Mouse (Mus musculus): ENCODE measurements at regions not wholly inside any gene's neighbourhood (a gene's known extent, or its start where the extent isn't known, plus 50 kb on each side); places are given as distances from the start of the nearest gene placed in this dataset.

- no peak for DNase-seq (ENCODE audit: low spot score in 2 of 2)
Observed at GRCm38 (mm10) chr6:117489761-117490396, 321.5 kb downstream of the Cxcl12 start.

DNA sequence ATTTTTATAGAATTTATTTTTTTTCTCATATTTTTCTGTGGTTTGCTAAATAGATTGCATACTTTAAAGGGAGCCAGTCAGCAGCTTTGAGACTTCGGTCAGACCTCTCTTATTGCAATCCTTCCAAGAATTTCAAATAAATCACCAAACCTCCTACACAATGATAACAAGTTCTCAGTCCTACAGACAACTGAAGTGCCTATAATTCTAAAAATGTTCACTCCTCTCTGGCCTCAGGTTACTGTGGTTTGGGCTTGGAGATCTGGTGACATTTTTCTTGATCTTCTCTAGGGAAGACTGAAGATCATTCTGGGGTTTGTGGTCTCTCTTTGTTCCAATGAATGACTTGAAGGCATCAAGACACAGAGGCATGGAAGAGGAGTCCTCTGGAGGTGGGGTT lies 326.6 kb downstream of the Cxcl12 start:
- DNase-seq (ENCODE audit: low spot score in 2 of 2): no peak

DNA sequence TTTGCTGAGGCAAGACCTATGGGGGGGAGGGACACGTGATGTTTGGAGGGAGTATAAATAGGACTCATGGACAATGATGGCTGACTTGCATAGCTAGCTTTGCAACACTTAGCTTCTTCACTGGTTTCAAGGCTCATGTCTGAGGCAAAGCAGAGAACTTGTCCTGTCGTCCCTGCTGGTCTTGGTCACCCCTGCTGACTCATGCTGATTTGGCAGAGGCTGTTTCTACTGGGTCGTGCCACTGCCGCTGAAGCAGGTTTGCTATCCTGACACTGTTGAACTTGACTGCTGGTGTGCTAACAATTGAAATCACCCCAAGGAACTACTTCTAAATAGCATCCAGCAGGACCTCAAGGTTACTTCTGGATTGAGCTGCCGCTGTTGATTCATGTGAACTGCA lies 329.0 kb downstream of the Cxcl12 start:
- DNase-seq (ENCODE audit: low spot score in 2 of 2): no peak

- DNase-seq (ENCODE audit: low spot score in 2 of 2): no peak
Observed at GRCm38 (mm10) chr6:117497904-117498303, 329.6 kb downstream of the Cxcl12 start.

DNA sequence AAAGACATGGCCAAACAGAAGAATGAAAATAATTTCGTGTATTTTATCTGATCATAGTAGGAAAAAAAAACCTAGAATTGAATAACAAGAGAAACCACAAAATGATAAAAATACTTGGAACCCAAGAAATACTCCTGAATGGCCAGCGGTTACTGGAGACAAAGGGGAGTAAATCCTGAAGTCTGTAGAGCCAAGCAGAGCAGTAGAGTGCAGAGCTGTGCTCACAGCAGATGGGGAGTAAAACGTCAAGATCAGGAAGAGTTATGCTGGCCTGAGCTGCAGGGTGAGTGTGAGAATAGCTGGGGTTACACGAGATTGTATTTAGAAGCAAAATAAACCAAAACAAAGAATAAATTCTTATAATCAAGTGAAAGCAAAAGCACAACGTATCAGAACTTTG lies 334.0 kb downstream of the Cxcl12 start:
- no peak for DNase-seq (ENCODE audit: low spot score in 2 of 2)

- no peak for DNase-seq (ENCODE audit: low spot score in 2 of 2)
Observed at GRCm38 (mm10) chr6:117504771-117505170, 336.2 kb upstream of the Zfp637 start.

- no peak for DNase-seq (ENCODE audit: low spot score in 2 of 2)
Observed at GRCm38 (mm10) chr6:117505431-117505830, 335.5 kb upstream of the Zfp637 start.

GRCm38 (mm10) chr6:117506619-117507018 lies 334.4 kb upstream of the Zfp637 start:
- no peak for DNase-seq (ENCODE audit: low spot score in 2 of 2)

DNA sequence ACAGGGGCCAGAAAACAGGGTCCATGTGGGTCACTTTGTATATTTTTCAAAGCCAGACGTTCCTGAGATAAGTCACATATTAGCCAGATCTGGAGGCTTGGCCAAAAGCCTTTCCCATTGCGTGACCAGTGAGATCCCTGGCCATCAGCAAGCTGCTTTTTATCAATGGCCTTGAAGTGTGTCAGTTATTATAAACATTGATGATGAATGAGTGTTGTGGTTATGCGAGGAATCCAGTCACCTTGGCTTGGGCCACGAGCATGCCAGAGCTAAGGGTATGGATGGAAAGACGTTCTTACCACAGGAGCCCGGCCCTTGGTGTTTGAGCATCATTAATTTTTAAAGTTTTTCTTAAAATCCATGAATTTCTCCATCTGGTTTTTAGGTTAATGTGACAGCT lies 332.1 kb upstream of the Zfp637 start:
- no peak for DNase-seq (ENCODE audit: low spot score in 2 of 2)

DNA sequence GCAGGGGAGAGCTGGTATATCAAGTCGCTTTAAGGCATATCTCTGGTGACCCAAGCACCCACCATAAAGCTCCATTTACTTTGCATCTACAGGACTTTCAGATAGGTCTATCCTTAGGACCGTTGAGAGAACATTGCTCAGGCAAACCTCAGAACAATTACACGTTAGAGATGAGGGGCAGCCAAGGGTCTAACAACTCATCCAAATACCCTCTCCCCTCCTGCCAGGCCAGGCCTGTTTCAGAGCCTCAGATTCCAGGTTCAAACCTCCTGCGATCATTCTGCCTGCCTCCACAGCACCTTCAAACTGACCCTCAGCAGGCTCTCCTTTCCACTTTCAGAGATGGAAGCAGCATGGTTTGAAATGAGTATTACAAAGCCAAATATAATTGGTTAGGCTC lies 331.0 kb upstream of the Zfp637 start:
- no peak for DNase-seq (ENCODE audit: low spot score in 2 of 2)

DNA sequence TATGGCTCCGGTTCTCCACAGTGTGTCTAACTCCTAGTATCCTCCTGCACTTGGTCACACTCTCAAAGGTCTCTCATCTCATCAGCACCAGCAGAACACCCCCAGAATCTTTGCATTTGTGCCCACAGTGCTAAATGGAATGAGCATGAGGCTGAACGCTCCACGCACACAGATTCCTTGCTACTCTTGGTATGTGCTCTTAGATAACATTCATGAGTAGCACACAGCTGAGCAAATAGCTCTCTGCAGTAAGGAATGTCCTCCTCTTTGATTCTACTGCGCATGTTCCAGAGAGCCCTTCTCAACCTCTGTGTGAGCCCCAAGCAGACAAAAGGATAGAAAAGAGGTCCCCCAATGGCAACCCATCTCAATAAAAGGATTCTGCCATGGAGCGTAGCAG lies 326.1 kb upstream of the Zfp637 start:
- no peak for DNase-seq (ENCODE audit: low spot score in 2 of 2)

GRCm38 (mm10) chr6:117516906-117517305 lies 324.1 kb upstream of the Zfp637 start:
- DNase-seq (ENCODE audit: low spot score in 2 of 2): no peak

GRCm38 (mm10) chr6:117518939-117519338 lies 322.0 kb upstream of the Zfp637 start:
- no peak for DNase-seq (ENCODE audit: low spot score in 2 of 2)

GRCm38 (mm10) chr6:117519466-117519865 lies 321.5 kb upstream of the Zfp637 start:
- no peak for DNase-seq (ENCODE audit: low spot score in 2 of 2)

GRCm38 (mm10) chr6:117526161-117526935 lies 314.6 kb upstream of the Zfp637 start:
- no peak for DNase-seq (ENCODE audit: low spot score in 2 of 2)

GRCm38 (mm10) chr6:117527526-117527925 lies 313.5 kb upstream of the Zfp637 start:
- no peak for DNase-seq (ENCODE audit: low spot score in 2 of 2)

- DNase-seq (ENCODE audit: low spot score in 2 of 2): no peak
Observed at GRCm38 (mm10) chr6:117534149-117534548, 306.8 kb upstream of the Zfp637 start.

DNA sequence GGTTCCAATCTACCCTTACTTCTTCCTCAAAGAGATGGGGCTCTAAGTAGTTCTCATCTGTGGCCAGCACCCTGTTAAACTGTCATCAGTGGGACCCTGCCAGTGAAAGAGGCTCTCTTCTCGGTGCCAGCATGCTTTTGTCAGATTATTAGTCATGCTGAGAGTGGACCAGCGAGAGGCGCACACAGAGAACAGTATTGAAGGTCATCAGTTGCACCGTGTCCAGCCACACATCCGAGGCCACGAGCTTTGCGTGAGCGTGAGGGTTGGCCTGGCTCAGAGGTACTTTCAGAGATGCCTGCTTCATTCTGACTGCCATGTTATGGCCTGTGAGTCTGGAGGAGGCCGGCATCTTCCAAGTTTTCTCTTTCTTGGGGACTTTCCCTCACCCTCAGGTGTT lies 306.0 kb upstream of the Zfp637 start:
- no peak for DNase-seq (ENCODE audit: low spot score in 2 of 2)

GRCm38 (mm10) chr6:117536084-117536483 lies 304.9 kb upstream of the Zfp637 start:
- no peak for DNase-seq (ENCODE audit: low spot score in 2 of 2)

- no peak for DNase-seq (ENCODE audit: low spot score in 2 of 2)
Observed at GRCm38 (mm10) chr6:117542431-117542830, 298.5 kb upstream of the Zfp637 start.

GRCm38 (mm10) chr6:117544276-117545196 lies 296.4 kb upstream of the Zfp637 start:
- DNase-seq (ENCODE audit: low spot score in 2 of 2): no peak

GRCm38 (mm10) chr6:117550930-117551329 lies 290.1 kb upstream of the Zfp637 start:
- no peak for DNase-seq (ENCODE audit: low spot score in 2 of 2)
